Mouse (Mus musculus): Measurements from ENCODE around the gene Dusp28. TPM values are rescaled to one million over a fixed set of nuclear protein-coding genes. Genes with fewer than 3 reads are reported as not detected.

Dusp28 gene
- total and polyA plus RNA-seq, 3 experiments = 11.9 to 12.0 TPM; not detected in 1

DNA sequence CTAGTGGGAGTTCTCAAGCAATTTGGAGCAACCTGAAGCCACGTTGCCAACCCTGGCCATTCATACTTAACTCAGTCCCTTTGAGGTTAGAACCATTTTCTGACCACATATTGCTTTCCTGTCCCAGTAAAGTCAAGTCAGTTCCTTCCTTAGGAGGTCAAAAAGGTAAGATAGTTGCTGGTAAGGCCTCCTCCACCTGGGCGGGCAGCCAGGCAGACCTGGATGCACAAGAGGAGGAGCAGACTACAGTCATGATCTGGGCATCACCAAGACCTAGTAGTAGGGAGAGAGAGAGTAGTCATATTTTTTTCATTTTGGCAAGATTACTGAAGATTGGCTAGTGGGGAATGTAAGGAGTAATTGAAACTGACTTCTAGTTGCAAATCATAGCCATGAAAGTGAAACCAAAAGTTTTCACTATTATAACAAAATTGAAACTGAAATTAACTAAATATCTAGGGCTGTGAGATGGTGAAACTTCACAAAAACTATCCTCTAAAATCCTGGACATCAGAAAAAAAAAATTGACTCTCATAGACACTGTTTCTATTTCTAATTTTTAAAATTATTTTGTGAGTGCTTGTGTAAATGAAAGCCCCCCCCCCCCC, 974 bp upstream of the Dusp28 start:
- peaks cover 11 to 28% of the 10 kb centered on the region in 2 experiments for H3K4me1 ChIP-seq (ENCODE audit: control insufficient read depth in 1 of 2, insufficient read depth in 2 of 2, low read length in 2 of 2)
- no peak for DNase-seq (ENCODE audit: low read depth, low spot score)
- no peak overlapping the region for H3K4me3 ChIP-seq (ENCODE audit: control insufficient read depth in 1 of 2, insufficient read depth in 1 of 2, low read depth in 2 of 2, low read length in 2 of 2)
- H3K9me3 ChIP-seq (replicated peaks; ENCODE audit: insufficient read depth, low read length) = no peaks in the 10 kb centered on the region
- 0 out of 4 replicates have a peak, but pooled peaks cover 2 to 4% of the 10 kb centered on the region in 2 experiments for H3K27me3 ChIP-seq (ENCODE audit: control insufficient read depth in 1 of 2, insufficient read depth in 2 of 2, low read length in 2 of 2)
- H3K79me2 ChIP-seq (ENCODE audit: control insufficient read depth, insufficient read depth, low read length, poor library complexity) = peaks cover 17% of the 10 kb centered on the region
- peaks cover 0 to 25% of the 10 kb centered on the region in 2 experiments; a peak in 2 of 4 replicates for H3K36me3 ChIP-seq (ENCODE audit: control insufficient read depth in 1 of 2, insufficient read depth in 2 of 2, low read length in 2 of 2)
- H3K27ac ChIP-seq (ENCODE audit: control insufficient read depth, low read depth, low read length) = no peak overlapping the region
- no peak overlapping the region for H3K9ac ChIP-seq (ENCODE audit: control insufficient read depth, low read depth, low read length, poor library complexity, severe bottlenecking)
- TF ChIP-seq CHD2 (IDR thresholded peaks at IDR 0.05; ENCODE audit: low read length) = no peak
- peak; percentile 13; the same call in 1 of the 2 replicates for TF ChIP-seq NELFE (IDR thresholded peaks at IDR 0.05; ENCODE audit: low read depth, low read length)
- TF ChIP-seq POLR2AphosphoS2 (IDR thresholded peaks at IDR 0.05; ENCODE audit: low read length) = no peak
- no peak for TF ChIP-seq USF2 (IDR thresholded peaks at IDR 0.05; ENCODE audit: borderline replicate concordance in 1 of 2, insufficient read depth in 1 of 2, low read depth in 1 of 2, low read length in 2 of 2)
- no peak for TF ChIP-seq EP300 (IDR thresholded peaks at IDR 0.05; ENCODE audit: low read depth in 1 of 2, low read length in 2 of 2)
- no peak for TF ChIP-seq TCF12 (IDR thresholded peaks at IDR 0.05; ENCODE audit: low read depth, low read length)
- no peak for TF ChIP-seq SIN3A (IDR thresholded peaks at IDR 0.05; ENCODE audit: low read length)
- no peak for TF ChIP-seq GATA1 (IDR thresholded peaks at IDR 0.05; ENCODE audit: low read depth, low read length)
- no peak for TF ChIP-seq TAL1 (IDR thresholded peaks at IDR 0.05; ENCODE audit: low read length)

DNA sequence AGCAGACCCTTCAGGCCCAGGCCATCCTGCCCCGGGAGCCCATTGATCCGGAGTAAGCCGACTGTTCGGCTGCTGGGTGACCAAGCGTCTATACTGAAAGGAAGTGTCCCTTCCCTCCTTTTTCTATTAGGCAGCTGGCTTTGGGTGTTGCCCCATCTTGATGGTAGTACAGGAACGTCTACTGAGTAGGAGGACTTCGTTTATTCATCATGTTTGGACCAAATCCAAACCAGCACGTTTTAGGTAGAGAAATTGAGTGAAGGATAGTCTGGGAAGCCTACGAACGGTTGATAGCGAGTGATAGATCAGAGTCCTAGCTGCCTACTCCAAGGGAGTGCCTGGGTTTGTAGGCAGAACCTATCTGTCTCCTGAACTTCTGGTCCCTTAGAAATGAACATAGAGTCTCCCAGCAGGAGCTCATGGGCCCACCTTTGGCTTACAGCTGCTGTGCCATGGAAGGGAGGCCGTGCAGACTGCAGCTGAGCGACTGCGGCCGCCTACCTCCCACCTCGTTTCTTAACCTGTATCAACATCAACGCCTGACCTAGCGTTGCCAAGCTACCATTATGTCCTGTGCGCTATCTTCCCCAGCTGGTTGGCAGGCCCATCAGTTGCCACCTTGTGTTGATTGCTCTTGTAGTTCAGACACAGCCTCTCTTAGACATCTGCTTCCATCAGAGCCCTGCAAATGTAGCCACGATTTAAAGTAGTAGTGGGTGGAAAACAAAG, 1.0 kb downstream of the Dusp28 start:
- Histone ChIP-seq H3K4me1 (ENCODE audit: control insufficient read depth in 1 of 2, insufficient read depth in 2 of 2, low read length in 2 of 2) (peaks cover 13 to 40% of the 10 kb centered on the region in 2 experiments), H3K9ac (ENCODE audit: control insufficient read depth, low read depth, low read length, poor library complexity, severe bottlenecking) (peak overlapping the region; percentile 88), H3K27ac (ENCODE audit: control insufficient read depth, low read depth, low read length) (peak overlapping the region; percentile 97), H3K9me3 (replicated peaks; ENCODE audit: insufficient read depth, low read length) (no peaks in the 10 kb centered on the region), H3K79me2 (ENCODE audit: control insufficient read depth, insufficient read depth, low read length, poor library complexity) (peaks cover 31% of the 10 kb centered on the region), H3K4me3 (ENCODE audit: control insufficient read depth in 1 of 2, insufficient read depth in 1 of 2, low read depth in 2 of 2, low read length in 2 of 2) (peak overlapping the region; percentile 68 to 90), H3K27me3 (ENCODE audit: control insufficient read depth in 1 of 2, insufficient read depth in 2 of 2, low read length in 2 of 2) (no peaks in the 10 kb centered on the region), H3K36me3 (ENCODE audit: control insufficient read depth in 1 of 2, insufficient read depth in 2 of 2, low read length in 2 of 2) (peaks cover 0 to 25% of the 10 kb centered on the region in 2 experiments; a peak in 2 of 4 replicates)
- peak; percentile 91 for DNase-seq (ENCODE audit: low read depth, low spot score)
- TF ChIP-seq BHLHE40 (IDR thresholded peaks at IDR 0.05; ENCODE audit: borderline replicate concordance, low read depth, low read length) (peak; percentile 96), MAX (IDR thresholded peaks at IDR 0.05; ENCODE audit: low read length) (peak; percentile 85), NRF1 (IDR thresholded peaks at IDR 0.05; ENCODE audit: insufficient read depth, low read depth, low read length, poor library complexity, severe bottlenecking) (no peak), RAD21 (IDR thresholded peaks at IDR 0.05; ENCODE audit: low read depth, low read length) (no peak), SIN3A (IDR thresholded peaks at IDR 0.05; ENCODE audit: low read length) (peak; percentile 61), POLR2A (IDR thresholded peaks at IDR 0.05; ENCODE audit: control insufficient read depth in 1 of 2, insufficient read depth in 1 of 2, low read depth in 1 of 2, low read length in 2 of 2, poor library complexity in 1 of 2) (no peak), HCFC1 (IDR thresholded peaks at IDR 0.05; ENCODE audit: low read depth, low read length) (no peak), MYC (IDR thresholded peaks at IDR 0.05; ENCODE audit: low read depth, low read length) (peak; percentile 79; the same call in 1 of the 2 replicates), NELFE (IDR thresholded peaks at IDR 0.05; ENCODE audit: low read depth, low read length) (no peak), ZC3H11A (IDR thresholded peaks at IDR 0.05; ENCODE audit: low read depth, low read length) (no peak), TCF12 (IDR thresholded peaks at IDR 0.05; ENCODE audit: low read depth, low read length) (peak; percentile 40; the same call in 1 of the 2 replicates), MXI1 (IDR thresholded peaks at IDR 0.05; ENCODE audit: low read depth, low read length) (peak; percentile 77), USF2 (IDR thresholded peaks at IDR 0.05; ENCODE audit: borderline replicate concordance in 1 of 2, insufficient read depth in 1 of 2, low read depth in 1 of 2, low read length in 2 of 2) (no peak), TAL1 (IDR thresholded peaks at IDR 0.05; ENCODE audit: low read length) (peak; percentile 45), EP300 (IDR thresholded peaks at IDR 0.05; ENCODE audit: low read depth in 1 of 2, low read length in 2 of 2) (peak; percentile 12 to 26; a peak in 3 of 4 replicates), ETS1 (IDR thresholded peaks at IDR 0.05; ENCODE audit: low read depth, low read length) (peak; percentile 68)

Data from MEL (cell line).